In the genomic region with DNA sequence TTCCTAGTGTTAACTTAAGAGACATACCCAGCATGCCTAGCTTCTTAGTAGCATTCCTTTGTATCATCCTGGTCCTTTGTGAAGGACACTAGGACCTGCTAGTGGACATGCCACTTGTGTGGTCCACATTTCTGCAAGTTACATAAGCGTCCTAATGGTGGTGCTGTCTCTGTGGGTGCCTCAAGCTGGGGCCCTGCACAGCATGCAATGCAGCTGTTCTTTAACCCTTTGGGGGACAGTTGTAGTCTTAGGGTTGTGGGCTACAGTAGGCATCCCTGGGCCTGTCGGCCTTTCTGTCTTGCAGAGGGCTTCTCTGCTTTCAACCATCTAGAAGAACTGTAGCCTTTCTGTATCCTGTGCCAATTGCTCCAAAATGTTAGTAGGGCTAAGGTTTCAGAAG, we compare ENCODE assay signal across 11 mouse cellular contexts. TPM values are rescaled to one million over a fixed set of nuclear protein-coding genes. Genes with fewer than 3 reads are reported as not detected.
DNase-seq lines count a peak whose midpoint lies in the region; ATAC-seq and TF ChIP-seq lines count a peak whose summit lies in the region.
"Had no signal": no experiment of that assay in that cellular context is flagged by ENCODE, and none has a peak within 500 bp of the region (broad histone marks: within the 10 kb centered on the region; RNA-seq: fewer than 3 reads in every experiment).

No protein-coding gene starts in this region.

- no peak for ATAC-seq in hindbrain, embryonic 14.5 days (ENCODE audit: low FRiP score)
- no peak for ATAC-seq in hindbrain, postnatal 0 days
- 0 out of 2 replicates have a peak, but pooled peaks have one; percentile 24 for ATAC-seq in common myeloid progenitor, adult 5-6 weeks (replicated peaks; ENCODE audit: low read depth, poor library complexity, severe bottlenecking)
- ATAC-seq in intestine, embryonic 15.5 days = peak; percentile 52
- ATAC-seq in midbrain, embryonic 16.5 days = no peak

- H3K27ac ChIP-seq in hindbrain, embryonic 14.5 days = 0 out of 2 replicates have a peak overlapping the region, but pooled peaks have one; percentile 15
- H3K27ac ChIP-seq in hindbrain, postnatal 0 days = no peak overlapping the region
- peak overlapping the region; percentile 25; the same call in 1 of the 2 replicates for H3K27ac ChIP-seq in intestine, embryonic 15.5 days
- H3K27ac ChIP-seq in midbrain, embryonic 16.5 days (ENCODE audit: low read length) = peak overlapping the region; percentile 44

- 47% methylated on average over 2 of the region's 2 CpGs for WGBS in hindbrain, embryonic 14.5 days
- WGBS in hindbrain, postnatal 0 days = 61% methylated on average over 2 of the region's 2 CpGs
- WGBS in intestine, embryonic 15.5 days = 56% methylated on average over 2 of the region's 2 CpGs
- 49% methylated on average over 2 of the region's 2 CpGs for WGBS in midbrain, embryonic 16.5 days

- no peak for TF ChIP-seq CTCF in hindbrain, postnatal 0 days (IDR thresholded peaks at IDR 0.05; ENCODE audit: low read depth)

- no peak for DNase-seq in hindbrain, embryonic 14.5 days (ENCODE audit: low spot score)
- DNase-seq in hindbrain, postnatal 0 days (ENCODE audit: low spot score) = no peak
- DNase-seq in lung, postnatal 36 days = no peak
- no peak for DNase-seq in gastrocnemius, postnatal 10 days
- no peak for DNase-seq in gastrocnemius, postnatal 25 days
- DNase-seq: cerebellum, postnatal 36 days; heart, postnatal 36 days; right cerebral cortex, postnatal 25 days had no signal

- H3K27me3 ChIP-seq in hindbrain, embryonic 14.5 days (ENCODE audit: control insufficient read depth, insufficient read depth, low read length) = no peaks in the 10 kb centered on the region
- no peaks in the 10 kb centered on the region for H3K27me3 ChIP-seq in hindbrain, postnatal 0 days (ENCODE audit: insufficient read depth, low read length)
- H3K27me3 ChIP-seq in intestine, embryonic 15.5 days (replicated peaks) = no peaks in the 10 kb centered on the region
- no peaks in the 10 kb centered on the region for H3K27me3 ChIP-seq in midbrain, embryonic 16.5 days (ENCODE audit: control insufficient read depth, insufficient read depth, low read depth, low read length)

- no peak overlapping the region for H3K9ac ChIP-seq in hindbrain, embryonic 14.5 days
- no peak overlapping the region for H3K9ac ChIP-seq in hindbrain, postnatal 0 days (replicated peaks; ENCODE audit: low read length)
- no peak overlapping the region for H3K9ac ChIP-seq in intestine, embryonic 15.5 days
- H3K9ac ChIP-seq in midbrain, embryonic 16.5 days (ENCODE audit: low read depth, low read length) = no peak overlapping the region

- H3K36me3 ChIP-seq in hindbrain, embryonic 14.5 days (replicated peaks; ENCODE audit: control insufficient read depth, insufficient read depth) = peaks cover 42% of the 10 kb centered on the region
- no peaks in the 10 kb centered on the region for H3K36me3 ChIP-seq in hindbrain, postnatal 0 days (ENCODE audit: insufficient read depth, low read length)
- H3K36me3 ChIP-seq in intestine, embryonic 15.5 days = 0 out of 2 replicates have a peak, but pooled peaks cover 6% of the 10 kb centered on the region
- H3K36me3 ChIP-seq in midbrain, embryonic 16.5 days (ENCODE audit: control insufficient read depth, insufficient read depth, low read length) = no peaks in the 10 kb centered on the region

- peaks cover 39% of the 10 kb centered on the region for H3K4me1 ChIP-seq in hindbrain, embryonic 14.5 days (replicated peaks; ENCODE audit: control insufficient read depth, insufficient read depth, low read length)
- H3K4me1 ChIP-seq in hindbrain, postnatal 0 days (ENCODE audit: insufficient read depth, low read length) = peaks cover 22% of the 10 kb centered on the region
- H3K4me1 ChIP-seq in intestine, embryonic 15.5 days (replicated peaks) = peaks cover 18% of the 10 kb centered on the region
- peaks cover 34% of the 10 kb centered on the region for H3K4me1 ChIP-seq in midbrain, embryonic 16.5 days (ENCODE audit: control insufficient read depth, insufficient read depth, low read length)

- H3K9me3 ChIP-seq in hindbrain, embryonic 14.5 days (ENCODE audit: control insufficient read depth, low read length) = no peaks in the 10 kb centered on the region
- H3K9me3 ChIP-seq in hindbrain, postnatal 0 days (ENCODE audit: low read length) = no peaks in the 10 kb centered on the region
- no peaks in the 10 kb centered on the region for H3K9me3 ChIP-seq in intestine, embryonic 15.5 days
- no peaks in the 10 kb centered on the region for H3K9me3 ChIP-seq in midbrain, embryonic 16.5 days (replicated peaks; ENCODE audit: control insufficient read depth, low read length, poor library complexity, severe bottlenecking)

- no peak overlapping the region for H3K4me2 ChIP-seq in hindbrain, embryonic 14.5 days (replicated peaks)
- H3K4me2 ChIP-seq in hindbrain, postnatal 0 days (ENCODE audit: low read depth, low read length) = no peak overlapping the region
- no peak overlapping the region for H3K4me2 ChIP-seq in intestine, embryonic 15.5 days (replicated peaks)
- H3K4me2 ChIP-seq in midbrain, embryonic 16.5 days (ENCODE audit: low read length) = no peak overlapping the region

- no peak overlapping the region for H3K4me3 ChIP-seq in hindbrain, embryonic 14.5 days (replicated peaks; ENCODE audit: low read length)
- H3K4me3 ChIP-seq in hindbrain, postnatal 0 days (ENCODE audit: low read length) = no peak overlapping the region
- H3K4me3 ChIP-seq in intestine, embryonic 15.5 days (replicated peaks) = no peak overlapping the region
- no peak overlapping the region for H3K4me3 ChIP-seq in midbrain, embryonic 16.5 days (ENCODE audit: low read depth, low read length)

RNA-seq across cellular contexts. Expression of gene Stx6, which starts 42.5 kb away (rescaled TPM):
- 113 and 117 TPM in 2 replicates for polyA plus RNA-seq in hindbrain, embryonic 14.5 days (2014; fragmentation: Nextera tagmentation; extraction: Ambion mirVana)
- 77.1 and 84.2 TPM in 2 replicates for total RNA-seq in hindbrain, postnatal 0 days (2014; rRNA removed)
- 81.2 and 82.2 TPM in 2 replicates for polyA plus RNA-seq in hindbrain, postnatal 0 days (2015; fragmentation: Nextera tagmentation; extraction: Ambion mirVana)
- 24.5 and 32.6 TPM in 2 replicates for total RNA-seq in common myeloid progenitor, adult 5-6 weeks (2017)
- 52.9 and 54.2 TPM in 2 replicates for polyA plus RNA-seq in intestine, embryonic 15.5 days (2015; fragmentation: Nextera tagmentation; extraction: Ambion mirVana)
- 94.0 and 111 TPM in 2 replicates for polyA plus RNA-seq in midbrain, embryonic 16.5 days (2015; fragmentation: Nextera tagmentation; extraction: Ambion mirVana)
- 10 to 100 TPM; 26.8 to 27.4 TPM for total RNA-seq in gastrocnemius, postnatal 10 days (2021)
- total RNA-seq in gastrocnemius, postnatal 25 days (2021) = 10 to 100 TPM; 11.3 to 12.2 TPM

RNA-seq across cellular contexts. Expression of gene BC034090, which starts 43.3 kb away (rescaled TPM):
- 4.0 and 4.1 TPM in 2 replicates for polyA plus RNA-seq in hindbrain, embryonic 14.5 days (2014; fragmentation: Nextera tagmentation; extraction: Ambion mirVana)
- total RNA-seq in hindbrain, postnatal 0 days (2014; rRNA removed) = 16.1 and 18.8 TPM in 2 replicates
- 3.6 and 3.7 TPM in 2 replicates for polyA plus RNA-seq in hindbrain, postnatal 0 days (2015; fragmentation: Nextera tagmentation; extraction: Ambion mirVana)
- total RNA-seq in common myeloid progenitor, adult 5-6 weeks (2017) = not detected in 2 replicates
- polyA plus RNA-seq in intestine, embryonic 15.5 days (2015; fragmentation: Nextera tagmentation; extraction: Ambion mirVana) = 1.7 and 2.2 TPM in 2 replicates
- 2.8 and 5.5 TPM in 2 replicates for polyA plus RNA-seq in midbrain, embryonic 16.5 days (2015; fragmentation: Nextera tagmentation; extraction: Ambion mirVana)
- 10 to 100 TPM in 1 of 2 experiments, 1 to 10 TPM in 1; 3.8 to 10.3 TPM for total RNA-seq in gastrocnemius, postnatal 10 days (2021)
- total RNA-seq in gastrocnemius, postnatal 25 days (2021) = 1 to 10 TPM; 1.7 to 2.3 TPM

RNA-seq across cellular contexts. Expression of gene Mr1, which starts 54.4 kb away (rescaled TPM):
- 2.0 and 2.4 TPM in 2 replicates for polyA plus RNA-seq in hindbrain, embryonic 14.5 days (2014; fragmentation: Nextera tagmentation; extraction: Ambion mirVana)
- total RNA-seq in hindbrain, postnatal 0 days (2014; rRNA removed) = 4.7 and 8.4 TPM in 2 replicates
- polyA plus RNA-seq in hindbrain, postnatal 0 days (2015; fragmentation: Nextera tagmentation; extraction: Ambion mirVana) = 2.7 and 3.0 TPM in 2 replicates
- total RNA-seq in common myeloid progenitor, adult 5-6 weeks (2017) = 6.9 and 10.6 TPM in 2 replicates
- polyA plus RNA-seq in intestine, embryonic 15.5 days (2015; fragmentation: Nextera tagmentation; extraction: Ambion mirVana) = 5.4 and 5.9 TPM in 2 replicates
- 1.3 and 1.6 TPM in 2 replicates for polyA plus RNA-seq in midbrain, embryonic 16.5 days (2015; fragmentation: Nextera tagmentation; extraction: Ambion mirVana)
- total RNA-seq in gastrocnemius, postnatal 10 days (2021) = 1 to 10 TPM; 6.3 to 9.0 TPM
- 10 to 100 TPM in 1 of 2 experiments, 1 to 10 TPM in 1; 7.3 to 10.6 TPM for total RNA-seq in gastrocnemius, postnatal 25 days (2021)

Comparison
In these comparisons a context has a peak if more than half of its experiments do, and no peak if none do; other contexts are left out.
1. ATAC-seq: peak in common myeloid progenitor, adult 5-6 weeks (single experiment) and intestine, embryonic 15.5 days (single experiment); none in hindbrain, embryonic 14.5 days (single experiment), hindbrain, postnatal 0 days (single experiment) and midbrain, embryonic 16.5 days (single experiment).